In the genomic region with DNA sequence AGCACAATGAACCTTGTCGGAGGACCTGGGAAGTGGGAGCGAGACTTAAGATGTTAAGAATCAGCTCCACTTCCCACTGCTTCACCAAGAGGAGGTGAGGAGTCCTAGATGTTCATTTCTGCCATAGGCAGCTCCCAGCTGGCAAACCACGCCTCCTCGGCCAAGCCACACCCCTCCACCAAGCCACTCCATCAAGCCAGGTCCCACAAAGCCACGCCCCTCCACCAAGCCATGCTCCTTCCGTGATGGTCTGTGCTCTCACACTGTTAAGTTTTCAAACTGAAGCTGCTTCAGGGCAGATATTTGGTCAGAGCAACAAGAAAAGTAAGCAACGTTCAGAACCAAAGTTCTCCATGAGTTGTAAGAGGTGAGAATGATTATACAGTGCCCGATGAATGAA, we compare ENCODE assay signal across 22 mouse cellular contexts.
DNase-seq lines count a peak whose midpoint lies in the region; ATAC-seq lines count a peak whose summit lies in the region.
"Had no signal": no experiment of that assay in that cellular context is flagged by ENCODE, and none has a peak within 500 bp of the region (broad histone marks: within the 10 kb centered on the region; RNA-seq: fewer than 3 reads in every experiment).

No protein-coding gene starts in this region.

- ATAC-seq in hindbrain, embryonic 11.5 days (ENCODE audit: low FRiP score): 0 out of 2 replicates have a peak, but pooled peaks have one; percentile 38
- no peak for ATAC-seq in hindbrain, embryonic 14.5 days (ENCODE audit: low FRiP score)
- peak; percentile 66; the same call in 1 of the 2 replicates for ATAC-seq in stomach, embryonic 16.5 days (ENCODE audit: insufficient read depth, low FRiP score)
- no peak for ATAC-seq in granulocyte monocyte progenitor cell, adult 5-6 weeks (replicated peaks; ENCODE audit: poor library complexity, severe bottlenecking)
- ATAC-seq in forebrain, embryonic 13.5 days: no peak
- ATAC-seq: activated CD4-positive, CD25-positive, alpha-beta regulatory T cell, adult 4 months; midbrain, embryonic 15.5 days had no signal

- no peak overlapping the region for H3K4me2 ChIP-seq in hindbrain, embryonic 11.5 days (replicated peaks; ENCODE audit: low read depth, low read length)
- no peak overlapping the region for H3K4me2 ChIP-seq in hindbrain, embryonic 14.5 days (replicated peaks)
- no peak overlapping the region for H3K4me2 ChIP-seq in stomach, embryonic 16.5 days (ENCODE audit: low read depth, low read length)
- no peak overlapping the region for H3K4me2 ChIP-seq in forebrain, embryonic 13.5 days
- H3K4me2 ChIP-seq: embryonic facial prominence, embryonic 15.5 days; heart, embryonic 13.5 days; hindbrain, embryonic 15.5 days; lung, embryonic 15.5 days; midbrain, embryonic 15.5 days; neural tube, embryonic 15.5 days had no signal

- H3K27ac ChIP-seq in hindbrain, embryonic 11.5 days (ENCODE audit: low read depth, low read length): no peak overlapping the region
- no peak overlapping the region for H3K27ac ChIP-seq in hindbrain, embryonic 14.5 days
- H3K27ac ChIP-seq in stomach, embryonic 16.5 days (ENCODE audit: low read length): no peak overlapping the region
- no peak overlapping the region for H3K27ac ChIP-seq in forebrain, embryonic 13.5 days
- H3K27ac ChIP-seq: embryonic facial prominence, embryonic 15.5 days; heart, embryonic 13.5 days; hindbrain, embryonic 15.5 days; limb, embryonic 10.5 days; lung, embryonic 15.5 days; midbrain, embryonic 15.5 days; neural tube, embryonic 15.5 days had no signal

- no peaks in the 10 kb centered on the region for H3K9me3 ChIP-seq in hindbrain, embryonic 11.5 days (ENCODE audit: control insufficient read depth, low read length)
- no peaks in the 10 kb centered on the region for H3K9me3 ChIP-seq in hindbrain, embryonic 14.5 days (ENCODE audit: control insufficient read depth, low read length)
- H3K9me3 ChIP-seq in stomach, embryonic 16.5 days (replicated peaks; ENCODE audit: control insufficient read depth, low read length): no peaks in the 10 kb centered on the region
- H3K9me3 ChIP-seq in forebrain, embryonic 13.5 days (replicated peaks): no peaks in the 10 kb centered on the region
- H3K9me3 ChIP-seq: embryonic facial prominence, embryonic 15.5 days; heart, embryonic 13.5 days; hindbrain, embryonic 15.5 days; limb, embryonic 10.5 days; lung, embryonic 15.5 days; midbrain, embryonic 15.5 days; neural tube, embryonic 15.5 days had no signal

- no peaks in the 10 kb centered on the region for H3K36me3 ChIP-seq in hindbrain, embryonic 11.5 days (ENCODE audit: control insufficient read depth, insufficient read depth, low read length)
- H3K36me3 ChIP-seq in hindbrain, embryonic 14.5 days (replicated peaks; ENCODE audit: control insufficient read depth, insufficient read depth): no peaks in the 10 kb centered on the region
- H3K36me3 ChIP-seq in stomach, embryonic 16.5 days (ENCODE audit: control insufficient read depth, insufficient read depth, low read length): no peaks in the 10 kb centered on the region
- no peaks in the 10 kb centered on the region for H3K36me3 ChIP-seq in forebrain, embryonic 13.5 days (ENCODE audit: poor library complexity, severe bottlenecking)
- H3K36me3 ChIP-seq: embryonic facial prominence, embryonic 15.5 days; heart, embryonic 13.5 days; hindbrain, embryonic 15.5 days; limb, embryonic 10.5 days; lung, embryonic 15.5 days; midbrain, embryonic 15.5 days; neural tube, embryonic 15.5 days had no signal

- WGBS in hindbrain, embryonic 11.5 days: 70% methylated on average over 8 of the region's 8 CpGs
- 69% methylated on average over 8 of the region's 8 CpGs for WGBS in hindbrain, embryonic 14.5 days
- 60% methylated on average over 8 of the region's 8 CpGs for WGBS in stomach, embryonic 16.5 days
- 66% methylated on average over 8 of the region's 8 CpGs for WGBS in forebrain, embryonic 13.5 days

- no peak overlapping the region for H3K4me3 ChIP-seq in hindbrain, embryonic 11.5 days (ENCODE audit: low read depth, low read length)
- no peak overlapping the region for H3K4me3 ChIP-seq in hindbrain, embryonic 14.5 days (replicated peaks; ENCODE audit: low read length)
- no peak overlapping the region for H3K4me3 ChIP-seq in stomach, embryonic 16.5 days (replicated peaks; ENCODE audit: low read length)
- H3K4me3 ChIP-seq in forebrain, embryonic 13.5 days: no peak overlapping the region
- H3K4me3 ChIP-seq: embryonic facial prominence, embryonic 15.5 days; heart, embryonic 13.5 days; hindbrain, embryonic 15.5 days; limb, embryonic 10.5 days; lung, embryonic 15.5 days; midbrain, embryonic 15.5 days; neural tube, embryonic 15.5 days had no signal

- H3K27me3 ChIP-seq in hindbrain, embryonic 11.5 days (ENCODE audit: control insufficient read depth, insufficient read depth, low read length): no peaks in the 10 kb centered on the region
- no peaks in the 10 kb centered on the region for H3K27me3 ChIP-seq in hindbrain, embryonic 14.5 days (ENCODE audit: control insufficient read depth, insufficient read depth, low read length)
- H3K27me3 ChIP-seq in stomach, embryonic 16.5 days (ENCODE audit: control insufficient read depth, insufficient read depth, low read length): no peaks in the 10 kb centered on the region
- no peaks in the 10 kb centered on the region for H3K27me3 ChIP-seq in forebrain, embryonic 13.5 days
- H3K27me3 ChIP-seq: embryonic facial prominence, embryonic 15.5 days; heart, embryonic 13.5 days; hindbrain, embryonic 15.5 days; lung, embryonic 15.5 days; midbrain, embryonic 15.5 days; neural tube, embryonic 15.5 days had no signal

- DNase-seq in hindbrain, embryonic 11.5 days (ENCODE audit: low spot score): no peak
- no peak for DNase-seq in hindbrain, embryonic 14.5 days (ENCODE audit: low spot score)
- peak; percentile 19 for DNase-seq in lung, postnatal 10 days
- DNase-seq in lung, postnatal 14 days: no peak
- DNase-seq in R1 (ENCODE audit: low read depth, low spot score): peak; percentile 79
- DNase-seq: adrenal gland, postnatal 10 days; cerebellum, adult 9-10 months; heart, adult 11 months; kidney, adult 11 months; kidney, postnatal 36 days; right cerebral cortex, postnatal 25 days had no signal

- no peak overlapping the region for H3K9ac ChIP-seq in hindbrain, embryonic 11.5 days (ENCODE audit: low read depth, low read length)
- H3K9ac ChIP-seq in hindbrain, embryonic 14.5 days: no peak overlapping the region
- H3K9ac ChIP-seq in stomach, embryonic 16.5 days (ENCODE audit: low read length): no peak overlapping the region
- H3K9ac ChIP-seq in forebrain, embryonic 13.5 days: no peak overlapping the region
- H3K9ac ChIP-seq: embryonic facial prominence, embryonic 15.5 days; heart, embryonic 13.5 days; hindbrain, embryonic 15.5 days; lung, embryonic 15.5 days; midbrain, embryonic 15.5 days; neural tube, embryonic 15.5 days had no signal

- no peaks in the 10 kb centered on the region for H3K4me1 ChIP-seq in hindbrain, embryonic 11.5 days (replicated peaks; ENCODE audit: control insufficient read depth, insufficient read depth, low read length)
- no peaks in the 10 kb centered on the region for H3K4me1 ChIP-seq in hindbrain, embryonic 14.5 days (replicated peaks; ENCODE audit: control insufficient read depth, insufficient read depth, low read length)
- no peaks in the 10 kb centered on the region for H3K4me1 ChIP-seq in stomach, embryonic 16.5 days (ENCODE audit: control insufficient read depth, insufficient read depth, low read length)
- H3K4me1 ChIP-seq in forebrain, embryonic 13.5 days: no peaks in the 10 kb centered on the region
- H3K4me1 ChIP-seq: embryonic facial prominence, embryonic 15.5 days; heart, embryonic 13.5 days; hindbrain, embryonic 15.5 days; lung, embryonic 15.5 days; midbrain, embryonic 15.5 days; neural tube, embryonic 15.5 days had no signal

Comparison
In these comparisons a context has a peak if more than half of its experiments do, and no peak if none do; other contexts are left out.
1. ATAC-seq: peak in hindbrain, embryonic 11.5 days (single experiment) and stomach, embryonic 16.5 days (single experiment); none in hindbrain, embryonic 14.5 days (single experiment), granulocyte monocyte progenitor cell, adult 5-6 weeks (single experiment) and forebrain, embryonic 13.5 days (single experiment).
2. DNase-seq: peak in lung, postnatal 10 days (single experiment) and R1 (single experiment); none in hindbrain, embryonic 11.5 days (single experiment), hindbrain, embryonic 14.5 days (single experiment) and lung, postnatal 14 days (single experiment).